Mouse (Mus musculus) C2C12 (cell line): ENCODE results near the gene Psmc4. TPM values are rescaled to one million over a fixed set of nuclear protein-coding genes. Genes with fewer than 3 reads are reported as not detected.

Experiments used
- H3K27me3 ChIP-seq: one replicate; pipeline ENCODE4 v1.6.1; 2011; ENCODE audit not compliant: control insufficient read depth, insufficient read depth, insufficient read length
- H3K36me3 ChIP-seq: one replicate; pipeline ENCODE4 v1.6.1; 2011; ENCODE audit not compliant: control insufficient read depth, insufficient read depth
- H3K4me3 ChIP-seq: one replicate; pipeline ENCODE4 v1.5.1; 2011; ENCODE audit warnings: mild to moderate bottlenecking, control low read depth; ENCODE audit not compliant: poor library complexity, insufficient read depth, severe bottlenecking
- H3K79me2 ChIP-seq: one replicate; pipeline ENCODE4 v1.6.1; 2011; ENCODE audit not compliant: control insufficient read depth, insufficient read depth
- H3K79me3 ChIP-seq: one replicate; pipeline ENCODE4 v1.6.1; 2011; ENCODE audit warnings: low read depth, control low read depth
- H3ac ChIP-seq: one replicate; pipeline ENCODE3; 2011; ENCODE audit warnings: low read depth; ENCODE audit not compliant: control insufficient read depth, insufficient read length
- CEBPB ChIP-seq: IDR thresholded peaks from one replicate; pipeline ENCODE4 v1.6.1; 2011; ENCODE audit warnings: low read depth, mild to moderate bottlenecking, control low read depth, moderate library complexity
- CTCF ChIP-seq: IDR thresholded peaks from one replicate; pipeline ENCODE4 v1.5.1; 2011; ENCODE audit not compliant: control insufficient read depth, insufficient read depth, insufficient read length
- FOSL1 ChIP-seq: IDR thresholded peaks from one replicate; pipeline ENCODE4 v1.8.0; 2011; ENCODE audit warnings: mild to moderate bottlenecking, low read length; ENCODE audit not compliant: poor library complexity, insufficient read depth, severe bottlenecking
- MAX ChIP-seq: IDR thresholded peaks from one replicate; pipeline ENCODE4 v1.6.1; 2011; ENCODE audit warnings: mild to moderate bottlenecking, control low read depth
- MYOD1 ChIP-seq: IDR thresholded peaks from one replicate; pipeline ENCODE4 v1.6.1; 2011; ENCODE audit warnings: low read depth; ENCODE audit not compliant: control insufficient read depth, insufficient read length
- MYOG ChIP-seq: IDR thresholded peaks from one replicate; pipeline ENCODE4 v1.6.1; 2011; ENCODE audit not compliant: control insufficient read depth, insufficient read length; ENCODE audit errors: extremely low read depth
- USF1 ChIP-seq: IDR thresholded peaks from one replicate; pipeline ENCODE4 v1.6.1; 2011; ENCODE audit warnings: low read depth, mild to moderate bottlenecking, control low read depth, moderate library complexity
- long read RNA-seq, 2 experiments: library from polyadenylated mRNA; unstranded; transcript quantifications; one replicate each; pipeline ENCODE4 v2.0.0; 2019 to 2020
- polyA plus RNA-seq: library from polyadenylated mRNA; unstranded; fragments of >200 nt; fragmentation: generic; extraction: Trizol; gene quantifications from one replicate; pipeline ENCODE4 v1.2.1, GENCODE M21; 2012; ENCODE audit warnings: missing spikeins

Psmc4 gene
- polyA plus RNA-seq, result 259 TPM
- long read RNA-seq, experiment 1, transcript Psmc4-201 (11 exons, 1,440 nt), result major isoform, 190 of 221 reads
- long read RNA-seq, experiment 1, partial matches to known transcripts, result 19 of 221 reads
- long read RNA-seq, experiment 1, other reads (novel, unspliced or antisense), result 12 of 221 reads
- long read RNA-seq, experiment 2, transcript Psmc4-201 (11 exons, 1,440 nt), result major isoform, 589 of 613 reads
- long read RNA-seq, experiment 2, partial matches to known transcripts, result 1 of 613 reads
- long read RNA-seq, experiment 2, other reads (novel, unspliced or antisense), result 23 of 613 reads

- peak within 1 kb of the TSS; percentile 98 for H3K4me3 ChIP-seq
- H3ac ChIP-seq, result peak within 1 kb of the TSS; percentile 83
- no peak for TF ChIP-seq MAX
- TF ChIP-seq CTCF, result peak; percentile 82
- no peak for TF ChIP-seq MYOD1
- H3K79me2 ChIP-seq, result peaks cover 34% of the 10 kb centered on the region
- H3K36me3 ChIP-seq, result peaks cover 38% of the 10 kb centered on the region
- H3K27me3 ChIP-seq, result peaks cover 7% of the 10 kb centered on the region
- H3K79me3 ChIP-seq, result peaks cover 24% of the 10 kb centered on the region
Measured at GRCm38 (mm10) chr7:28049476-28050409, at the start of gene Psmc4. TSS of gene Psmc4 (minus strand) at chr7:28050101.

GRCm38 (mm10) chr7:28099101-28099500, 49.2 kb upstream of the Psmc4 start:
- Histone ChIP-seq H3ac (no peak overlapping the region), H3K4me3 (no peak overlapping the region), H3K79me2 (no peaks in the 10 kb centered on the region), H3K79me3 (no peaks in the 10 kb centered on the region), H3K27me3 (peaks cover 29% of the 10 kb centered on the region), H3K36me3 (no peaks in the 10 kb centered on the region)
- TF ChIP-seq MAX (no peak), FOSL1 (no peak), CEBPB (no peak), MYOD1 (no peak), CTCF (no peak), MYOG (no peak), USF1 (no peak)

- TF ChIP-seq MYOD1 (no peak), FOSL1 (no peak), MYOG (no peak), USF1 (no peak), CEBPB (no peak), MAX (no peak), CTCF (no peak)
- peaks cover 54% of the 10 kb centered on the region for H3K27me3 ChIP-seq
- H3K79me2 ChIP-seq, result no peaks in the 10 kb centered on the region
- no peak overlapping the region for H3K4me3 ChIP-seq
- no peaks in the 10 kb centered on the region for H3K79me3 ChIP-seq
- no peaks in the 10 kb centered on the region for H3K36me3 ChIP-seq
- H3ac ChIP-seq, result no peak overlapping the region
Measured at GRCm38 (mm10) chr7:28093541-28093940, 43.6 kb upstream of the Psmc4 start.

- no peaks in the 10 kb centered on the region for H3K79me3 ChIP-seq
- no peak overlapping the region for H3ac ChIP-seq
- no peaks in the 10 kb centered on the region for H3K79me2 ChIP-seq
- H3K4me3 ChIP-seq, result no peak overlapping the region
- peaks cover 64% of the 10 kb centered on the region for H3K27me3 ChIP-seq
- no peak for TF ChIP-seq MAX
- TF ChIP-seq MYOG, result no peak
- TF ChIP-seq MYOD1, result no peak
- no peak for TF ChIP-seq USF1
- TF ChIP-seq FOSL1, result no peak
- no peak for TF ChIP-seq CEBPB
- TF ChIP-seq CTCF, result no peak
- no peaks in the 10 kb centered on the region for H3K36me3 ChIP-seq
Measured at GRCm38 (mm10) chr7:28086236-28086635, 36.3 kb upstream of the Psmc4 start.

GRCm38 (mm10) chr7:28084215-28084614, 34.3 kb upstream of the Psmc4 start:
- H3K27me3 ChIP-seq, result peaks cover 45% of the 10 kb centered on the region
- no peak overlapping the region for H3K4me3 ChIP-seq
- no peaks in the 10 kb centered on the region for H3K79me3 ChIP-seq
- H3ac ChIP-seq, result no peak overlapping the region
- no peaks in the 10 kb centered on the region for H3K36me3 ChIP-seq
- TF ChIP-seq MAX (no peak), MYOD1 (no peak), FOSL1 (no peak), CTCF (no peak), USF1 (no peak), CEBPB (no peak), MYOG (no peak)
- H3K79me2 ChIP-seq, result no peaks in the 10 kb centered on the region
